Mouse (Mus musculus) lung, postnatal 14 days (tissue): ENCODE measurements around the gene Tmem127.
"Not testable (repeated sequence)": the region's sequence is repeated elsewhere in the genome, so short reads cannot be mapped to it uniquely, and the experiment has no call there.

Experiments used
- DNase-seq: peaks from one replicate; pipeline ENCODE4 v3.0.0; 2021

Gene Tmem127

DNA sequence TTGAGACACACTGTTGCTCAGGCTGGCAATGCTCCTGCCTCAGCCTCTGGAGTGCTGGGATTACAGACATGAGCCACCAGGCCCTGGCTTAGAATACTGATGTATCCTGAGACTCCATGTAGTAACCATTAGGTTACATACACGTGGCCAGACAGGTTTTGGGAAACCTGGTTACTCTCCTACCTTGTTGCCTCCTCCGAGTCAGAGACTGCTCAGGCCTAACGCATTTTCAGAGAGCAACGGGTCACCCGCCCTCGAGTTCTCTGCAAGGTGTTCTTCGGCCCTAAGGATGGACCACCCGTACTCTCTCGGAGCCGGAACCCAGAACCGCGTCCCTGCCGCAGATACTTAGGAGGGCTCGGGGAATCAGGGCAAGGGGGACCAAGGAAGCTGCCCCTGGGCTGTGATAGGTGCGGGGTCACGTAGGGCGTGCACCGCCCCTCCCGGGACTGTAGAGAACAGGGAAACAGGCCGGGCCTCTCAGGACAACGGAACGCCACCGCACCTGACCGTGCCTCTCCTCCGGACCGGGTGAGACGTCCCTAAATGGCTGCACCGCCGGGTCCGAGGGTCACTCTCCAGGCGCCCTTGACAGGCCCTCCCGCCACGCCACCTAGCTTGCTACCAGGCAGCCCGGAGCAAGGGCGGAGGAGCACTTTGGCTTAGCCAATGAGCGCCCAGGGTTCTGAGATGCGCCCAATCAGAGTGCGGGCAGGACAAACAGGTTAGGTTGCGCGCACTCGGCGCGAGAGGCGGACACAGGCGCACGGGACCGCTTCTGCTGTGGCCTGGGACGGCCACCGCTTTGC lies 22.0 kb downstream of the Tmem127 start, which contains the start of gene Stard7:
Stard7 (plus strand) TSS at position 728 of the 809 bp plus-strand sequence.
- DNase-seq: peak; percentile 95

DNA sequence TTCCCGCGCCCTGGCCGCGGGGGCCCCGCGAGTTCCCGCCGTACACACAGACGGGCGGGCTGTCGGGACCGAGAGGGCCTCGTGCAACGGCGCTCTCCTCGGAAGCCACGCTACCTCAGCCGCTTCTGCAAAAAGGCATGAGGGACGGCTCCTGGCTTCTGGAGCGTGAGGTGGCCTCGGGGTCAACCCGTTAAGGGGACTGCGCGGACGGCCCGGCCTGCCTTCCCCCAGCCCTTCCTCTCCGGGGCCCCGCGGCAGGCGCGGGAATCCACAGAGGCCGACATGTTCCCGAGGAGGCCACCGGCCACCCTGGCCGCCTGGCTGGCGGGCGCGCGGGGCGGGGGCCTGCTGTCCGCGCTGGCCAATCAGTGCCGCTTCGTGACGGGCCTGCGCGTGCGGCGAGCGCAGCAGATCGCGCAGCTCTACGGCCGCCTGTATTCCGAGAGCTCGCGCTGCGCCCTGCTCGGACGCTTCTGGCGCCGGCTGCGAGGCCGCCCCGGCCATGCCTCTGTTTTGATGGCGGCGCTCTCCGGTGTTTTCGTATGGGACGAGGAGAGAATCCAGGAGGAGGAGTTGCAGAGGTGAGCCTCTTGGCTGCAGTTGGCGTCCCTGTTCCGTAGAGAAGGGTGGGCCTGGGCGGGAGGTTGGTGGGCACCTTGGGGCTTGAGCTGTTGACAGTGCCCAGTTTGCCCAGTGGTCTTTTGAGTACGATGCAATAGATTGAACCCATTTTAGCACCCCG lies 22.8 kb downstream of the Tmem127 start:
- DNase-seq: peak; percentile 84

DNA sequence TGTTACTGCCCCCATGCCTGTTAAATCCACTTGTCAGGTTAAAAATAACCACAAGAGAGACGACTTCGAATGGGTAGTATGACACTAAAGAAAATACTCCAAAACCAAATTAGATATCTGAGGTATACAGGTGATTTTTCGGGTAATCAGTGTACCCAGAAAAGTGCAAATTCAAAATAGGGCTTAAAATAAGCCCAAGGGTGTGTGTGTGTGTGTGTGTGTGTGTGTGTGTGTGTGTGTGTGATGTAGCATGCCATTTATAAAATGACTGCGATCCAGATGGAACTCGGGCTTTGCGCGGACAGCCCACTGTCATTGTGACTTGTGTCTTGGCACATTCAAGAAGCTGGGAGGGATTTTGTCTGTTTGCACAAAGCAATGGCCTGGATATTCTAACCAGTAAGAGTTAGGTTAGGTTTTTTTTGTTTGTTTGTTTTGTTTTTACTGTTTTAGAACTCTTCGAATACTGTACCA lies 23.4 kb downstream of the Tmem127 start:
- DNase-seq: peak; percentile 22

DNA sequence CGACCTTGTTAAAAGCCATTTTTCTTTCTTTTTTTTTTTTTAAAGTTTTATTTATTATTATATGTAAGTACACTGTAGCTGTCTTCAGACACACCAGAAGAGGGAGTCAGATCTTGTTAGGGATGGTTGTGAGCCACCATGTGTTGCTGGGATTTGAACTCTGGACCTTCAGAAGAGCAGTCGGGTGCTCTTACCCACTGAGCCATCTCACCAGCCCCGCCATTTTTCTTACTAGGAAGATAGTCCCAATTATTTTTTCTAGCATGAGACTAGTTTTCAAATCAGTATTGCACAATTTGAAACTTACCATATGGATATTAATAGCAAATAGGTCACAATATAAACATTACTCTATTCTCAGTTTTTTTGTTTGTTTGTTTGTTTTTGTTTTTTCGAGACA lies 24.3 kb downstream of the Tmem127 start:
- not testable (repeated sequence) for DNase-seq

DNA sequence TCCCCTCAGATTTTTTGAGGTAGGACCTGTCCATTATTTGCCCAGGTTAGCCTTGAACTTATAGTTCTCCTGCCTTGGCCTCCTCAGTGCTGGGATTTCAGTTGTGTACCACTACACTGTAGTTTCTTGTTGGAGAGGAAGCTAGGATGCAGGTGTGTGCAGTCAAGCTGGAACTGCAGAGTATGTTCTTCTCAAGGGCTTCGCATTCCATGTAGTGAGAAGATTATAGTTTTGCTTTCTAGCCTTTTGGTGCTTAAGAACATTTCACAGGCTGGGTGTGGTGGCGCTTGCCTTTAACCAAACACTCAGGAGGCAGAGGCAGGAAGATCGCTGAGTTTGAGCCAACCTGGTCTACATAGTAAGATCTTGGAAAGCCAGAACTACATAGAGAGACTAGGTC lies 25.1 kb downstream of the Tmem127 start:
- no peak for DNase-seq

DNA sequence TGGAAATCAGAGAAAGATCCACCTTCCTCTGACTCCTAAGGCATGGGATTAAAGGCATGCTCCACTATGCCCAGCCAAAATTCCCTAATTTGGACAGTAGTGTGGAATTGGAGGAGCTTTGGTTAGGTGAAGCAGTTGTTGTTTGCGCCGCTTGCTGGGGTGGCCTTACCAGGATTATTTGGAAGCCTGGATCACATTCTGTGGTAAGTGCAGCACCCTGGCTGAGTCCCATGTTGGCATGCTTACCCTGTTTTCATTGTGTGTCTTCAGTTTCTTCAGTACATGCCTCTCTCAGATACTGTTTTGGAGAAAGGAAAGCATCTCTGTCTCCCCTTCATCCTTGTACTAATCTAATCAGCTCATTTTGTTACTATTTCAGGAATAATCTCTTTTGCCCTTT lies 26.9 kb downstream of the Tmem127 start:
- DNase-seq: no peak

DNA sequence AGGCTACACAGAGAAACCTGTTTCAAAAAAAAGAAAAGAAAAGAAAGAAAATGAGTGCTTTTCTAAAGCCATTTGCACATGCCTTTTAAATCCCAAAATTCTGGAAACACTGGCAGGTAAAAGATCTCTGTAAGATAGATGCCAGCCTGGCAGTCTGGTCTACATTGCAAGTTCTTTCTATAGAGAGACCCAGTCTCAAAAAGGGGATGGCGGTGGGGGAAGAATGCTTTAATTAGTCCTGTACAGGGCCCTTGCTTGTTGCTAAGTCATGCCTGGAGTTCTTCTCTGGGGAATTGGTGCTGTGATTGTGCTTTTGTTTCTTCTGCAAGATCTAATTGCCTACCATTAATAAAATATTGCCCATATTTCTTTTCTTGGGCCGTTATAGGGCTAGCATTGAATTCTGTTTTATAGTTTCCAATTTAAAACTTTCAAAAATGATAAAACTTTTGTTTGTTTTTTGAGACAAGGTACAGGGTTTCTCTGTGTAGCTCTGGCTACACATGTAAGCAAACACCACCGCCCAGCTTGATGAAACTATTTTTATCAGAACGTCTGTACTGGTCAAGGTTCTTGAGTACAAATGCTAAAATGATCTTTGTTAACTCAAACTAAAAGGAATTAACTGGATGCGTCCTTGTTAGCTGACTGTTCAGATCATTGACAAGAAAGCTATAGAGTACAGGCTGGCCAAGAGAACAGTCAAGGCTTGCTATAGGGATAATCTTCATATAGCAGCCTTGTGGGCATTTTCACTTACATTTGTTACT lies 28.0 kb downstream of the Tmem127 start:
- DNase-seq: no peak

DNA sequence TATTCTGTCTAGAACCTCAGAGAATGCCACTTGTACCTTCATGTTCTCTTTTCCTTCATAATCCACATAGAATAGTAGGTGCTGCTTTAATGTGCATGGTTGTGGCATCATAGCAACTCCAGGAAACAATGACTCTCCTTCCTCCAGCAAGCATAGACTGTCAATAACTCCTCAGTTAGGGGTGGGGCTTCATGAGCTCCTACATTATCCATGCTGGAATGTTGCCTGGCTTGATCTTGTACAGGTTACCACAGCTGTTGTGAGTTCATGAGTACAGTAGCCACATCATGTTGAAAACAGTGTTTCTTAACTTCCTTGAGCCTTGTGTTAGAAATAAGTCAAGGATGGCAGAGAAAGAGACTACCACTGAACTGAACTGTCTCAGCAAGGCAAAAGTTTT lies 30.5 kb downstream of the Tmem127 start:
- DNase-seq: no peak

DNA sequence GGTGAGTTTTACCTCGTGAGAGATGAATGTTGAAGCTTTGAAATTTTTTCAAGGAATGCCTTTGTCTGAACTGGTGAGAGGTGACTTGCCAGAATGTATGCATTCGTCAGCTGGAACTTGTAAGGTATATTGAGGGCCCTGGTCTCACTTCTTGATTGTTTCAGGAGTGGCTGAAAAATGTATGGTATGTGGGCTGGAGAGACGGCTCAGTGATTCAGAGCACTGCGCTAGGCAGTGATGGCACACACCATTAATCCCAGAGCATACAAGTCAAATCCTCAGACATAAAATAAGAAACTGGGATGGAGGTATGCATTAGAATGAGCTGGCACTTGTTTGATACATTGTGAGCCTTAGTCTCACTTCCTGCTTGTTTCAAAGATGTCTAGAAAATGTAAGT lies 44.5 kb downstream of the Tmem127 start:
- no peak for DNase-seq

DNA sequence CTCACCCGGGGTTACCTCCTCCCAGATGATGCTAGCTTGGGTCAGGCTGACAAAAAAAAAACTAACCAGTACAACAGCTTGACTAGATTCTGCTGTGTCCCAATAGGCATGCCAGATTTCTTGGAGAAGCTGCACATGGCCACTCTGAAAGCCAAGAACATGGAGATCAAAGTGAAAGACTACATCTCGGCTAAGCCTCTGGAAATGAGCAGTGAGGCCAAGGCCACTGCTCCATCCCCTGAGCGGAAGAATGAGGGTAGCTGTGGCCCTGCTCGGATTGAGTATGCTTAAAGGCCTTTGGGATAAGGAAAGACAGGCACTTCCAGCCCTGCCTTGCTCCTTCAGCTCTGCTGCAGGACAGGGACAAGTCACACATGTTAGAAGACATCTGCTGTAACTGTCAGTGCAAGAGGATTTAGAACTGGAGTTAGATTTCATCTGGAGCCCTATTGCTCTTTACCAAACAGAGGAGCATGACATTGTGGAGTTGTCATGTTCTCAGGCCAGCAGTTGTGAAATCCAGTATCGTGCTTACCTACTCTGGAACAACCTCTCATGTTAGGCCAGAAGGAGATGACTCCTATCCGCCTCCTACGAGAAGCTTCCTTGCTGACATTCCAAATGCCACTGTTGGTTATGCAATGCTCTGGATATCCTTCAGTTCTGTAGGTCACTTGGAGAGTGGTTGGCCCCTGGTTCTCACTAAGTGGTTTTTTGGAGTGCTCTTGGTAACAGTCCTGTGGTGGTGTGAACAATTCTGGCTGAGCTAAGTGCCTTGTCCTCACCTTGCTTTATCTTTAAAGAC lies 49.5 kb downstream of the Tmem127 start:
- no peak for DNase-seq

DNA sequence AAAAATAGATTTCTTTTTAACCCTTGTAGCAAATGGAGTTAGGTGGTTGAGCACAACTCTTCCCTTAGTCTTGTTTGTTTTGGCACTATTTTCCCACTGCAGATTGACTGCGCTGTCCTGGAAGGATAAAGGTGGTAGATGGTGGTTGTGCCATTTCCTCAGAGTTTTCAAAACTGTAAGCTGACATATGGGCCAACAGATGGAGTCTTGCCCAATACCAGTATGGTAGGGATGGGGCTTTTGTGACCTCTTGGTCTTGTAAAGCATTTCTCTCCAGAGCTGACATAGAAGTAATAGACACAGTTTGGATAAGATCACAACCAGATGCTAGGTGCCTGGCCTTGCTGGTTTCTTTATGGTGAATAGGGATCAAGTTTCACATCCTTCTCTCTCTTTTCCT lies 50.3 kb downstream of the Tmem127 start:
- DNase-seq: no peak

DNA sequence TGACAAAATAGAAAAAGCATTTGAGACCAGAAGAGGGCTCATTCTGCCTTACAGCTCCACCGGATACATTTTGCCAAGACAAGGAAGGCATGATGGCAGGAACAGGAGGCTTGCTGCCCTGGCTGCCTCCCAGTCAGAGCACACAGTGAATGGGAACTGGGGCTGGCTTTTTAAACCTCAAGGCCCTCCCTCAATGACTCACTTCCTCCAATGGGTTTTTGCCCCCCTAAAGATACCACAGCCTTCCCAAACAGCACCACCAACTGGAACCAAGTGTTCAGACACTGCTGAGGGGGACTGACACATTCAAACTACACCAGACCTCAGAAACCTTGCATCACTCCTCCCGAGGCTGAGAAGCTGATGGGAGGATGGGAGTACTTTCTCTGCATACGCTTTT lies 53.0 kb downstream of the Tmem127 start:
- no peak for DNase-seq

DNA sequence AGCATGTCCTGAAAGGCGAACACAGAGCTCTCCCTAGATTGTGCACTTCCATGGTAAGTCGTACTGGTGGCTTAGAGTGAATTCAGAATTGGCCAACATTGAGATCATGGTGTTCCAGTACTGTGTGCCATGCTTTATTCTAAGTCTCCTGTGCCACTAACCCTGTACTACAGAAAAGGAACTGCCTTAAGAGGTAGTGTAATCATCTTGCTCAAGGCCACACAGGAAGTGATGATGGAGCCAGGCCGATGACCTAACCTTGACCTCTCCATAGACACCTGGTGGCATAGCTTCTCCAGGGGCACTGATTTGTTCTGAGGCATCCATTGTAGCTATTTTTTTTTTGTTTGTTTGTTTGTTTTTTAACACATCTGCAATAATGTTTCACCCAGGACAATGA lies 54.2 kb downstream of the Tmem127 start:
- DNase-seq: no peak

DNA sequence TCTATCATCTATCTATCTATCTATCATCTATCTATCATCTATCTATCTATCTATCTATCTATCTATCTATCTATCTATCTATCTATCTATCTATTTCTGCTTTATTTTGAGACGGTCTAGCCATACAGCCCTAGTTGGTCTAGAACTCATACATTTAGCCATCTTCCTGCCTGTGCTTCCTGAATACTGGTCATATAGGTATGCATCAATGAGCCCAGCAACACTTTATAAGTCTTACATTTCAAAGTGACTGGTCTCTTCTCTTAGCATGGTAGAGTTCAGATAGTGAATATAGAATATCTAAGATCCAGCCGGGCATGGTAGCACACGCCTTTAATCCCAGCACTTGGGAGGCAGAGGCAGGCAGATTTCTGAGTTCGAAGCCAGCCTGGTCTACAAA lies 56.5 kb downstream of the Tmem127 start:
- DNase-seq: not testable (repeated sequence)

DNA sequence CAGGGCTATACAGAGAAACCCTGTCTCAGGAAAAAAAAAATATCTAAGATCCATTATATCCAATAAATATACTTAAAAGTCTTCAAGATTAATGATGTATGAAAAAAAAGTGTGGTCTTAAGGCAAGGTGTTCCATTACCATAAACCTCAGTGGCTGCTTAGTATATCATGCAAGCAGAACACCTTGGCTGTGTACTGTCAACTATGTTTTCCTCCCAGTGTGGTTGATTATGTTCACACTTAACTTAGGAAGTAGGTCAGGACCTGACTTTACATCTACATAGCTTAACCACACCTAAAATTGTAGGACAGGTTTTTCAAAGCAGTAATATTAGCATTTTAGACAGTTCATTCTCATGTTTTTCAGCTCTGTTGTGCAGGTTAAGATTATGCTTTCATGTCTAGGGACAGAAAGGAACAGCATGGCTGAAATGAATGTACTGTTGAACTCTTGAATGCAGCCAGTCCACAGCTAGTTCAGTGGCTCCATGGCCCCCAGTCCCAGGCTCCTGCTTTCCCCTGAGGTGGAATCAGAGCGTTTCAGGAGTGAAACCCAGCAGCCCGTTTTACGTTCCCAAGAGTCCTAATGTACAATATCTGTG lies 57.0 kb downstream of the Tmem127 start:
- no peak for DNase-seq

DNA sequence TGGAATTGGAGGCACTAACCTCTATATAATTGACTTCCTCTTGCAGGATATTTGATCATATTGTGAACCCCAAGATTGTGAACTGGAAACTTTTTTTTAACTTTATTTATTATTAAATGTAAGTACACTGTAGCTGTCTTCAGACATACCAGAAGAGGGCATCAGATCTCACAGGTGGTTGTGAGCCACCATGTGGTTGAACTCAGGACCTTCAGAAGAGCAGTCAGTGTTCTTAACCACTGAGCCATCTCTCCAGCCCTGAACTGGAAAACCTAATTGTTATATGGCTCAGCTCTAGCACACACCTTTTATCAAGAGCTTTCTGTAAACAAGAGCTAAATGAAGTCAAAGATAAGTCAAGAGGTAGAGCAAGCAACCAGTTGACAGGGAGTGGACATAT lies 58.4 kb downstream of the Tmem127 start:
- no peak for DNase-seq

DNA sequence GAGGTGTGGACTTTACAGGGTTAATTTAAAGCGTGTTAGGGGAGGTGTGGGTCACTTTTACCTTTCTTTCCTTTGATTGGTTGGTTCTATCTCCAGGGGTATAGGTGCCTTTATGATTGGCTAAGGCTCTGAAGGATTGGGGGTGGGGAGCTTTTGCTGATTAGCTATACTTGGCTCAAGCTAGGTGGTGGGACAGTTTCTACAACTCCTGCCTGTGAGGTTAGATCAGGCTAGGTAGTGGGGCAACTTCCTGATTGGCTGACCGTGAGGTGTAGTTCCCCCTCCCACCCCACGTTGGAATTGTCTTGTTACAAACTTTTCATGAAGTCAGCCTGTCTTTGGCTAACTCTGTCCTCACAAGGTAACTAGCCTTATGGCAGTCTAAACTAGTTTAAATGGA lies 59.5 kb downstream of the Tmem127 start:
- no peak for DNase-seq

DNA sequence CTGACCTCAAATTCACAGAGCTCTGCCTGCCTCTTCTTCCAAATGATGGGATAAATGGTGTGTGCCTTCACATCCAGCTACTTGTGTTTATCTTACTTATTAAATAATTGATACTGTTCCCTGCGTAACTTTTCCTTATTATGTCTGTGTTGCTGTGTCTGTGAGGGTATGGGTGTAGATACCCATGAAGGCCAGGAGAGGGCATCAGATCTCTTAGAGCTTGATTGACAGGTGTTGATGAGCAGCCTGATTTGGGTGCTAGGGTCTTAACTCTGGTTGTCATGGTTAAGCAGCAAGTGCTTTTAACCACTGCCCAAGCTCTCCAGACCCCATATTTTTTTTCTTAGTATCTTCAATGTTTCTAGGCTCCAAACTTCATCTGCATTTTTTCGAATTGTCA lies 61.0 kb downstream of the Tmem127 start:
- DNase-seq: no peak

DNA sequence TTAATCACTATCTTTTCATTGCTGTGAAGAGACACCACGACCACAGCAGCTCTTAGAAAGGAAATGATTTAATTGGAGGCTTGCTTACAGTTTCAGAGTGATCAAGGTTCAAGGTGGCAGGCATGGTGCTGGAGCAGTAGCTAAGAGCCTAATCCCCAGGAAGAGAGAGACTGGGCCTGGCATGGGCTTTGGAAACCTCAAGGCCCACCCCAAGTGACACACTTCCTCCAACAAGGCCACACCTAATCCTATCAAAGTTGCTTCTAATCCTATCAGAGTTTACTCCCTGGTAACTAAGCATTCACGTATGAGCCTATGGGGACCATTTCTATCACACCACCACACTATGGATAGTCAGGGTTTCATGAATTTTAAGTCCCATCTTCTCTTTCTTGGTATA lies 62.5 kb downstream of the Tmem127 start:
- no peak for DNase-seq

DNA sequence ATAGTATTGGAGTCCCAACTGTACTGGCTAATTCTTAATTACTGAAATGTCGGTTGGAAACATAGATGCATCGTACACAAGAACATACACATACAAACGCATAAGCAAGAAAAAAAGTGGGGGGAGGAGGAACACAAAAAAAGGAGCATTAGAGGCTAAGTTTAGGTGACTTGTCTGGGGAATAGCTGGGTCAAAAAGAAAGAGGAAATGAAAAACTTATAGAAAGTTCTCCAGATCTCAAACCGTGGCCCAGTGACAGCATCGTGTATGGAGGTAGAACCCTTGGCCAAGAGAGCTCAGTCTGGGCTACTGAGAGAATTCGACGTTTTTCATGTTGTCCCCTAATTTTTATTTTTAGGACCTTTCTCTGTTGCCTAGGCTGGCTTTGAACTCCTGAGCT lies 63.0 kb downstream of the Tmem127 start:
- DNase-seq: no peak
